Mouse (Mus musculus) forebrain, embryonic 10.5 days (tissue): ENCODE measurements around the gene Zfp426. TPM values are rescaled to one million over a fixed set of nuclear protein-coding genes. Genes with fewer than 3 reads are reported as not detected.

Source experiments
- DNase-seq: peaks from one replicate; pipeline ENCODE4 v3.0.0-alpha.2; 2017; ENCODE audit warnings: low spot score; ENCODE audit errors: extremely low spot score
- H3K27ac ChIP-seq: fragments of 300-500 bp; sonication (generic); 2 replicates; pipeline ENCODE4 v1.5.1; 2016; ENCODE audit warnings: mild to moderate bottlenecking
- H3K27me3 ChIP-seq: fragments of 300-500 bp; sonication (generic); 2 replicates; pipeline ENCODE4 v1.6.1; 2016; ENCODE audit warnings: mild to moderate bottlenecking; ENCODE audit not compliant: poor library complexity, severe bottlenecking
- H3K36me3 ChIP-seq: fragments of 300-500 bp; sonication (generic); replicated peaks from 2 replicates; pipeline ENCODE4 v1.6.1; 2016; ENCODE audit warnings: mild to moderate bottlenecking, moderate library complexity
- H3K4me1 ChIP-seq: fragments of 300-500 bp; sonication (generic); 2 replicates; pipeline ENCODE4 v1.6.1; 2016
- H3K4me3 ChIP-seq: fragments of 300-500 bp; sonication (generic); 2 replicates; pipeline ENCODE4 v1.5.1; 2016; ENCODE audit warnings: mild to moderate bottlenecking, moderate library complexity
- H3K9me3 ChIP-seq: fragments of 300-500 bp; sonication (generic); 2 replicates; pipeline ENCODE4 v1.6.1; 2016; ENCODE audit warnings: mild to moderate bottlenecking, moderate library complexity
- WGBS: fragments of 180-500 bp; shearing (Covaris S2); methylation state at CpG from one replicate; pipeline ENCODE4 v1.1.7; 2016; 5-methylcytosine and 5-hydroxymethylcytosine counted together
- polyA plus RNA-seq: library from polyadenylated mRNA; unstranded; fragments of >200 nt; fragmentation: Nextera tagmentation; extraction: Ambion mirVana; gene quantifications from 2 replicates; pipeline ENCODE4 v1.2.1, GENCODE M21; 2016

The Zfp426 gene
- 26.1 and 26.6 TPM in 2 replicates for polyA plus RNA-seq

DNA sequence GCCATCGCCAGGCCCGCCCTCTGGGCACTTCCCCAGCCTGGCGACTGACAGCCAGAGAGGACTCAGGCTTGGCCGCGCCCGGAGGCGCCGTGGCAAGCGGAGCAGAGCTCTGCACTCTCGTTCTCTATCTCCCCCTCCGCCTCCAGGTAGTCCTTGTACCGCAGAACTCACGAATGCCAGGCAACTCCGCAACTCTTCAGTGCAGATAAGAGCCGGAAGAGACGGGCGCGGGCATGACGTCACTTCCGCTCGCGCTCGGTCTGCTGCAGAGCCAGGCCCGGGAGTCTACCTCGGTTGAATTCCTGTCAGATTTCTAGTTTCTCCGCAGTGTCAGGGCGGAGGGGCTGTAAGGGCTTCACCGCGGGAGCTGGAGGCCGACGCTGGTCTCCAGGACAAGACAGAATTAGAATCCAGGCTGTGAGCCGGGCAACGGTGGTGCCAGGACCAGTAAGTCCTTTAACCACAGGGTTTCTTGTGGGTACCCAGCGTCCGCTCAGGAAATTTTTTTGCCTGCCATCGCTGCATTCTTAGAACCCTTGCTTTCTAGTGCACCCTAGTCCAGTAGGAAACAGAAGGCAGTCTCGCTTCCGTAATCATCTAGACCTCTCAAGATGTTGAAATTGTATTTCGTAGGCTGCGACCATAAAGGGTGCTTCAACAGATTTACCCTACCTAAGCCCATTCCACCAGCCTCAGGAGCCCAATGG, at the start of gene Zfp426:
Gene Zfp426 (minus strand): TSS at position 220 of the 707 bp plus-strand sequence.
- peak within 1 kb of the TSS; percentile 93 for H3K4me3 ChIP-seq
- H3K4me1 ChIP-seq = peaks cover 25% of the 10 kb centered on the region
- H3K9me3 ChIP-seq = no peaks in the 10 kb centered on the region
- H3K36me3 ChIP-seq = peaks cover 64% of the 10 kb centered on the region
- peak; percentile 85 for DNase-seq
- H3K27ac ChIP-seq = peak within 1 kb of the TSS; percentile 95
- no peaks in the 10 kb centered on the region for H3K27me3 ChIP-seq
- WGBS = 2% methylated on average over 40 of the region's 40 CpGs

DNA sequence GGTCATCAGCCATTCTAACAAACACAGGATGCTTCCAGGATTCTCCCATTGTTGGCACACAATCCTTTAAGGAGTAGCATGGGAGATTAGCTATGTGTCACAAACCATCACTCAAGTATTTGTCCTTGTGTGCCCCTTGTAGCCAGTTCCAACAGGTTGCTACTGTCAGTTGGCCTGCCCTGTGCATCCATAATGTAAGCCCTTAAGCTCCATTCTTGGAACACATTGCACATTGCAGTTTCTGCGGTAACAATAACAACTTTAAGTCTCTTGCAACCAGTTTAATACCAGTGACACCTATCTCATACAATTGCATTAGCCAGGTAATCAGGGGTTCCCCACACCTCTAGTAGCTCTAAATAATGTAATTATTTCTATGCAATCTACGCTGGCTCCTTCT, 44.1 kb upstream of the Zfp426 start:
- no peak for DNase-seq
- H3K27me3 ChIP-seq = no peaks in the 10 kb centered on the region; the same call in 1 of the 2 replicates
- no peaks in the 10 kb centered on the region for H3K4me1 ChIP-seq
- no peak overlapping the region for H3K27ac ChIP-seq
- 92% methylated on average over 2 of the region's 2 CpGs for WGBS
- H3K36me3 ChIP-seq = no peaks in the 10 kb centered on the region
- no peak overlapping the region for H3K4me3 ChIP-seq
- no peaks in the 10 kb centered on the region for H3K9me3 ChIP-seq

GRCm38 (mm10) chr9:20534326-20534926, 41.9 kb upstream of the Zfp426 start:
- H3K4me1 ChIP-seq = no peaks in the 10 kb centered on the region
- H3K27me3 ChIP-seq = no peaks in the 10 kb centered on the region
- no peaks in the 10 kb centered on the region for H3K36me3 ChIP-seq
- WGBS = 78% methylated on average over 8 of the region's 8 CpGs
- no peaks in the 10 kb centered on the region for H3K9me3 ChIP-seq
- no peak overlapping the region for H3K27ac ChIP-seq
- DNase-seq = no peak
- no peak overlapping the region for H3K4me3 ChIP-seq

GRCm38 (mm10) chr9:20521306-20521957, 28.9 kb upstream of the Zfp426 start, which contains the start of gene Zfp266:
Gene Zfp266 (minus strand): TSS chr9:20521417.
- H3K36me3 ChIP-seq = peaks cover 31% of the 10 kb centered on the region
- DNase-seq = peak; percentile 92
- H3K4me1 ChIP-seq = peaks cover 29% of the 10 kb centered on the region
- no peaks in the 10 kb centered on the region for H3K27me3 ChIP-seq
- under 1% methylated on average over 46 of the region's 46 CpGs for WGBS
- no peaks in the 10 kb centered on the region for H3K9me3 ChIP-seq
- H3K27ac ChIP-seq = peak within 1 kb of the TSS; percentile 98
- peak within 1 kb of the TSS; percentile 82 for H3K4me3 ChIP-seq

DNA sequence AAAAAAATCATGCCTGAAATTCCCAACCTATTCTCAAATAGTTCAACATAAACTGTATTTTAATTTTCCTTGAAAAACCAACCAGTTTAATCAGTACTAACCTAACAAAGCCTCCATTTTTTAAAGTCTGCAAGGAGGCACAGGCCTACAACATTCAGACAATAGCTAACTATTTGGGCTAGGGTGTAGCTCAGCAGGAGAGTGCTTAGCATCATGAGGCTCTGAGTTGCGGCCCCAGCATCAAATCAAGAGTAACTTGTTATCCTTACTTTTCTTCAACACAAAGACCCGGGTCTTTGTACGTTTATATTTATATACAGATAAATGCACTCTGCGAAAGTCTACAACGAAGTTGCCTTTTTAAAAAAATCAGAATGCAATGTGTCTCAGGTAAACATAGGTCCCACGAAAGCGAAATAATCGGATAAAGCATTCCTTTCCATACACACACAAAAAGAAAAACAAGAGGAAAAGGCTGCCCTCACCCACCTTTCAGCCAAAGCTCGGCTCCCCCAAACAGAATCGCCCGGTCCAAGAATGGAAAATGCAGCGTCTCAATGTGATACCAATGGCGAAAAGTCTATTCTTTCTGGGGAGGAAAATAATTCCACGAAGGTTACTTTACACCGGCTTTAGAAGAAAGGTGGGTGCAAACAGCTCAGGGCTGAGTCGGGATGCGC, 28.1 kb upstream of the Zfp426 start:
- Histone ChIP-seq H3K27me3 (no peaks in the 10 kb centered on the region), H3K4me1 (peaks cover 29% of the 10 kb centered on the region), H3K36me3 (peaks cover 39% of the 10 kb centered on the region), H3K9me3 (no peaks in the 10 kb centered on the region), H3K27ac (peak overlapping the region; percentile 98), H3K4me3 (peak overlapping the region; percentile 82)
- DNase-seq = no peak
- WGBS = under 1% methylated on average over 17 of the region's 17 CpGs

GRCm38 (mm10) chr9:20519949-20520348, 27.4 kb upstream of the Zfp426 start:
- Histone ChIP-seq H3K27me3 (no peaks in the 10 kb centered on the region), H3K36me3 (peaks cover 46% of the 10 kb centered on the region), H3K9me3 (no peaks in the 10 kb centered on the region), H3K27ac (peak overlapping the region; percentile 98), H3K4me3 (peak overlapping the region; percentile 82), H3K4me1 (peaks cover 29% of the 10 kb centered on the region)
- DNase-seq = no peak
- 6% methylated on average over 4 of the region's 4 CpGs for WGBS

GRCm38 (mm10) chr9:20518708-20519107, 26.2 kb upstream of the Zfp426 start:
- Histone ChIP-seq H3K27ac (no peak overlapping the region), H3K36me3 (peaks cover 59% of the 10 kb centered on the region), H3K27me3 (no peaks in the 10 kb centered on the region), H3K4me3 (peak overlapping the region; percentile 82; the same call in 1 of the 2 replicates), H3K4me1 (peaks cover 29% of the 10 kb centered on the region), H3K9me3 (no peaks in the 10 kb centered on the region)
- WGBS = 94% methylated on average over 4 of the region's 4 CpGs
- DNase-seq = no peak

DNA sequence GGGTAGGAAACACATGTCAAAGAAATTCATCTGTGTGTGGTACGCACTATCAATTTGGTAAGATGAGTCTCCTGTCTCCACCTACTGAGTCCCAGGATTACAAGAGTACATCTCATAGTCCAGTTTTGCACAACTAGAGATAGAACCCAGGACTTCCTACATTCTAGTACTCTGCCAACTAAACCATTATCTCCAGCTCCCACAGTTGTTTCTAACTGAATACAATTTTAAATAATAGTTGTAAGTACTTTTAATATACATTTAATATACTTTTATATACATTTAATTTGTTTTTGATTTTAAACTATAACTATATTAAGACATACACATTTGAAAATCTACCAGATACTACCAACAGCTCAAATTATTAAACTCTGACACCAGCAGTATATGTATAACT, 25.2 kb upstream of the Zfp426 start:
- Histone ChIP-seq H3K4me1 (peaks cover 29% of the 10 kb centered on the region), H3K9me3 (no peaks in the 10 kb centered on the region)
- 100% methylated on average over 1 of the region's 1 CpGs for WGBS

DNA sequence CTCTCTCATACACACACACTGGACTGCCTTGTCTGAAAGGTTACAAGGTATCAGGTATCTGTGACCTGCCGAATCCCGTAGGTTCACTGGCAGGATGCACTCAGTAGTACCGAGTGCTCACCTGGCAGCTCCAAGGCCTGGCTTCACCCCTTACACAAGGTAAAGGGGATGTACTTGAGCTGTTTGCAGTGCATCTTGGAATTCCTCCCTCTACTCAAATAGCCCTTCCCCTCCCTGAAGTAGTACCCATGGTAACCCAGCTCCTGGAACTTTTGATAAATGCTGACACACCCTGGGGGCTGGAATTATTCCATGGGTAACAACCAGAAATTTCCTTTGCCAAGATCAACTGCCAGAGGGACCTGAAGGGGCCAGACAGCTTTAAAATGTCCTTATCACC, 21.5 kb upstream of the Zfp426 start:
- DNase-seq = no peak
- Histone ChIP-seq H3K9me3 (no peaks in the 10 kb centered on the region), H3K27me3 (no peaks in the 10 kb centered on the region), H3K4me1 (peaks cover 11% of the 10 kb centered on the region), H3K36me3 (peaks cover 98% of the 10 kb centered on the region), H3K27ac (no peak overlapping the region), H3K4me3 (no peak overlapping the region)
- WGBS = 89% methylated on average over 3 of the region's 3 CpGs

More for the DNA sequence above, 25.2 kb upstream of the Zfp426 start:
- no peak overlapping the region for H3K4me3 ChIP-seq
- no peak overlapping the region for H3K27ac ChIP-seq
- DNase-seq = no peak
- H3K36me3 ChIP-seq = peaks cover 68% of the 10 kb centered on the region
- no peaks in the 10 kb centered on the region for H3K27me3 ChIP-seq

DNA sequence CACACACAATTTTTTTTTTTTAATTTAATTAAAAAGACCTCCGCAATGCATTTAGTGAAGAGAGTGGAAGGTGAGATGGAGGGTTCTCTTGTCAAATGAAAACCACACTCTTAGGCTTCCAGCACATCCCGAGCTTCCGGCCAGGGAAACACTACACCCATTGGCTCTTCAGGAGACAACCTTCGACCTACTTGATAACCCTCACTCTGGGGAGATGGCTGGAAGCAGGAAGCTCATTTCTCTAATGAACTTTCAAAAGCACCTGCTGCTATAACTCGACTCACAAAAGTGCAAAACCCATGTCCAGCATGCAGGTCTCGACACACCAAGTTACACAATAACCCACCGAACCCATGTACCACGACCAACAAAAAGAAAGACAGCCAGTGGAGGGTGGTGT, 20.2 kb upstream of the Zfp426 start:
- no peak for DNase-seq
- no peaks in the 10 kb centered on the region for H3K27me3 ChIP-seq
- 91% methylated on average over 8 of the region's 8 CpGs for WGBS
- no peaks in the 10 kb centered on the region; the same call in 1 of the 2 replicates for H3K4me1 ChIP-seq
- H3K27ac ChIP-seq = no peak overlapping the region
- H3K36me3 ChIP-seq = peaks cover 97% of the 10 kb centered on the region
- no peaks in the 10 kb centered on the region for H3K9me3 ChIP-seq
- H3K4me3 ChIP-seq = no peak overlapping the region

- no peaks in the 10 kb centered on the region; the same call in 1 of the 2 replicates for H3K4me1 ChIP-seq
- no peak overlapping the region for H3K4me3 ChIP-seq
- H3K36me3 ChIP-seq = peaks cover 97% of the 10 kb centered on the region
- H3K27ac ChIP-seq = no peak overlapping the region
- 88% methylated on average over 4 of the region's 4 CpGs for WGBS
- DNase-seq = no peak
- H3K9me3 ChIP-seq = no peaks in the 10 kb centered on the region
- H3K27me3 ChIP-seq = no peaks in the 10 kb centered on the region
These were observed 19.1 kb upstream of the Zfp426 start for GRCm38 (mm10) chr9:20511645-20512044.

DNA sequence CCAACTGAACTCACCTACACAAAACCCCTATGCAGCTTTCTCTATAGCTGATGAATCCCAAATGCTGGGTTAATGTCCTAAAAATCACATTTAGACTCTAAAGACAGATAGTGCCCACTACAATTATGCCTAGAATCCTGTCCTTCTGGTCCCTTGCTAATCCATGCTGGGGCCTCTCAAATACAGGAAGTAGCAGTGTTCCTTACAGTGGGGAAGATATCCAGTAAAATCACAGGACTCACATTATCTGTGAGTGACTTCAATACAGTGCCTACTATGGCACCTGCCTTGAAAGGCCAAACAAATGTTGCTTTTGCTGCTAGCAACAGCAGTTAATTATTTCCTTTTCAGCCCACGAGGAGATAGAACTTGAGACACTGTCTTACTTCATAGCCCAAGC, 17.8 kb upstream of the Zfp426 start:
- DNase-seq = no peak
- no peaks in the 10 kb centered on the region; the same call in 1 of the 2 replicates for H3K4me1 ChIP-seq
- no peaks in the 10 kb centered on the region for H3K9me3 ChIP-seq
- H3K36me3 ChIP-seq = peaks cover 97% of the 10 kb centered on the region
- H3K27me3 ChIP-seq = no peaks in the 10 kb centered on the region
- H3K27ac ChIP-seq = no peak overlapping the region
- H3K4me3 ChIP-seq = no peak overlapping the region
- WGBS = 87% methylated on average over 1 of the region's 1 CpGs
